Mouse (Mus musculus) forebrain, embryonic 14.5 days (tissue): ENCODE data around the gene Fads2. TPM values are rescaled to one million over a fixed set of nuclear protein-coding genes. Genes with fewer than 3 reads are reported as not detected.

Experiments
- ATAC-seq: fragments of 200-750 bp; cut with Nextera tagmentation; 2 replicates; pipeline ENCODE4 v1.8.0; 2017; ENCODE audit warnings: mild to moderate bottlenecking, moderate library complexity
- DNase-seq: peaks from one replicate; pipeline ENCODE4 v3.0.0-alpha.2; 2015; ENCODE audit warnings: low spot score
- H3K27ac ChIP-seq: fragments of 300-500 bp; sonication (generic); 2 replicates; pipeline ENCODE4 v1.5.1; 2014; ENCODE audit warnings: low read depth, mild to moderate bottlenecking, control low read depth, low read length, moderate library complexity
- H3K27me3 ChIP-seq: fragments of 300-500 bp; sonication (generic); replicated peaks from 2 replicates; pipeline ENCODE4 v1.6.1; 2014; ENCODE audit warnings: low read length, control low read depth, mixed read lengths; ENCODE audit not compliant: control insufficient read depth, insufficient read depth
- H3K36me3 ChIP-seq: fragments of 300-500 bp; sonication (generic); 2 replicates; pipeline ENCODE4 v1.6.1; 2014; ENCODE audit warnings: low read length, control low read depth; ENCODE audit not compliant: control insufficient read depth, insufficient read depth
- H3K4me1 ChIP-seq: fragments of 300-500 bp; sonication (generic); 2 replicates; pipeline ENCODE4 v1.6.1; 2014; ENCODE audit warnings: antibody characterized with exemption, low read length, control low read depth; ENCODE audit not compliant: control insufficient read depth, insufficient read depth
- H3K4me2 ChIP-seq: fragments of 300-500 bp; sonication (generic); 2 replicates; pipeline ENCODE4 v1.6.1; 2014; ENCODE audit warnings: mild to moderate bottlenecking, control low read depth, low read length
- H3K4me3 ChIP-seq: fragments of 300-500 bp; sonication (generic); 2 replicates; pipeline ENCODE4 v1.5.1; 2014; ENCODE audit warnings: low read depth, low read length, control low read depth
- H3K9ac ChIP-seq: fragments of 300-500 bp; sonication (generic); 2 replicates; pipeline ENCODE4 v1.6.1; 2014; ENCODE audit warnings: mild to moderate bottlenecking, low read length, control low read depth, moderate library complexity
- H3K9me3 ChIP-seq: fragments of 300-500 bp; sonication (generic); replicated peaks from 2 replicates; pipeline ENCODE4 v1.6.1; 2016; ENCODE audit warnings: low read length, control low read depth, mixed read lengths; ENCODE audit not compliant: control insufficient read depth
- WGBS: fragments of 180-500 bp; shearing (Covaris S2); extraction: QIAGEN DNeasy Blood & Tissue Kit; methylation state at CpG from one replicate; pipeline ENCODE4 v1.1.7; 2014; 5-methylcytosine and 5-hydroxymethylcytosine counted together
- polyA plus RNA-seq: library from polyadenylated mRNA; unstranded; fragments of >200 nt; fragmentation: Nextera tagmentation; extraction: Ambion mirVana; gene quantifications from 2 replicates; pipeline ENCODE4 v1.2.1, GENCODE M21; 2014

The Fads2 gene
- polyA plus RNA-seq, 1 experiment from 2014 or later = 71.1 TPM

GRCm38 (mm10) chr19:10107051-10107611, 5.6 kb upstream of the Fads2 start:
- peaks cover 5% of the 10 kb centered on the region; the same call in 1 of the 2 replicates for H3K4me1 ChIP-seq
- DNase-seq = no peak
- no peak overlapping the region for H3K4me2 ChIP-seq
- no peaks in the 10 kb centered on the region for H3K9me3 ChIP-seq
- no peaks in the 10 kb centered on the region for H3K36me3 ChIP-seq
- WGBS = 90% methylated on average over 5 of the region's 5 CpGs
- no peaks in the 10 kb centered on the region for H3K27me3 ChIP-seq
- no peak overlapping the region for H3K4me3 ChIP-seq
- no peak for ATAC-seq
- no peak overlapping the region for H3K27ac ChIP-seq
- H3K9ac ChIP-seq = no peak overlapping the region

- Histone ChIP-seq H3K4me2 (no peak overlapping the region), H3K27me3 (no peaks in the 10 kb centered on the region), H3K4me3 (no peak overlapping the region), H3K4me1 (peaks cover 5% of the 10 kb centered on the region; the same call in 1 of the 2 replicates), H3K36me3 (no peaks in the 10 kb centered on the region), H3K9ac (no peak overlapping the region), H3K27ac (no peak overlapping the region), H3K9me3 (no peaks in the 10 kb centered on the region)
- 84% methylated on average over 2 of the region's 2 CpGs for WGBS
- DNase-seq (no peak), ATAC-seq (no peak)
These were observed 5.1 kb upstream of the Fads2 start for GRCm38 (mm10) chr19:10106634-10107033.

GRCm38 (mm10) chr19:10105034-10105493, 3.5 kb upstream of the Fads2 start:
- Histone ChIP-seq H3K27me3 (no peaks in the 10 kb centered on the region), H3K9ac (no peak overlapping the region), H3K4me2 (no peak overlapping the region), H3K4me1 (peaks cover 7% of the 10 kb centered on the region), H3K27ac (no peak overlapping the region), H3K36me3 (no peaks in the 10 kb centered on the region), H3K9me3 (no peaks in the 10 kb centered on the region), H3K4me3 (no peak overlapping the region)
- 91% methylated on average over 10 of the region's 10 CpGs for WGBS
- no peak for DNase-seq
- no peak for ATAC-seq

- Histone ChIP-seq H3K9me3 (no peaks in the 10 kb centered on the region), H3K4me3 (no peak overlapping the region), H3K36me3 (no peaks in the 10 kb centered on the region), H3K27ac (no peak overlapping the region), H3K4me1 (peaks cover 15% of the 10 kb centered on the region), H3K4me2 (no peak overlapping the region), H3K27me3 (no peaks in the 10 kb centered on the region), H3K9ac (no peak overlapping the region)
- no peak for ATAC-seq
- 81% methylated on average over 6 of the region's 6 CpGs for WGBS
- DNase-seq = no peak
These were observed 2.7 kb upstream of the Fads2 start for GRCm38 (mm10) chr19:10104234-10104633.

- 3% methylated on average over 22 of the region's 25 CpGs for WGBS
- peak overlapping the region; percentile 71 for H3K4me2 ChIP-seq
- ATAC-seq = no peak
These were observed 631 bp upstream of the Fads2 start for GRCm38 (mm10) chr19:10102054-10102700.

GRCm38 (mm10) chr19:10100631-10101071, 895 bp downstream of the Fads2 start:
- ATAC-seq = peak; percentile 64
- H3K27me3 ChIP-seq = no peaks in the 10 kb centered on the region
- peaks cover 39% of the 10 kb centered on the region for H3K4me1 ChIP-seq
- H3K9me3 ChIP-seq = no peaks in the 10 kb centered on the region
- H3K4me2 ChIP-seq = peak overlapping the region; percentile 71
- H3K4me3 ChIP-seq = peak overlapping the region; percentile 86
- DNase-seq = peak; percentile 90
- H3K27ac ChIP-seq = peak overlapping the region; percentile 98
- under 1% methylated on average over 21 of the region's 21 CpGs for WGBS
- peak overlapping the region; percentile 94 for H3K9ac ChIP-seq
- H3K36me3 ChIP-seq = peaks cover 16% of the 10 kb centered on the region

More at GRCm38 (mm10) chr19:10102054-10102700, 631 bp upstream of the Fads2 start:
- no peak for DNase-seq
- H3K9ac ChIP-seq = peak overlapping the region; percentile 94
- H3K4me3 ChIP-seq = peak overlapping the region; percentile 86
- peaks cover 34% of the 10 kb centered on the region for H3K4me1 ChIP-seq
- H3K27ac ChIP-seq = peak overlapping the region; percentile 98
- no peaks in the 10 kb centered on the region for H3K9me3 ChIP-seq
- H3K36me3 ChIP-seq = peaks cover 3% of the 10 kb centered on the region; the same call in 1 of the 2 replicates
- no peaks in the 10 kb centered on the region for H3K27me3 ChIP-seq

- Histone ChIP-seq H3K36me3 (peaks cover 35% of the 10 kb centered on the region), H3K9ac (0 out of 2 replicates have a peak overlapping the region, but pooled peaks have one; percentile 1), H3K9me3 (no peaks in the 10 kb centered on the region), H3K4me1 (peaks cover 40% of the 10 kb centered on the region), H3K27me3 (no peaks in the 10 kb centered on the region), H3K4me2 (peak overlapping the region; percentile 71), H3K27ac (no peak overlapping the region; the same call in 1 of the 2 replicates), H3K4me3 (no peak overlapping the region; the same call in 1 of the 2 replicates)
- 56% methylated on average over 5 of the region's 5 CpGs for WGBS
- no peak for ATAC-seq
- peak; percentile 36 for DNase-seq
These were observed 3.7 kb downstream of the Fads2 start for GRCm38 (mm10) chr19:10097826-10098225.

GRCm38 (mm10) chr19:10096371-10096876, 5.1 kb downstream of the Fads2 start:
- peaks cover 37% of the 10 kb centered on the region for H3K4me1 ChIP-seq
- DNase-seq (no peak), ATAC-seq (no peak)
- H3K27ac ChIP-seq = no peak overlapping the region
- no peak overlapping the region for H3K4me3 ChIP-seq
- H3K36me3 ChIP-seq = peaks cover 49% of the 10 kb centered on the region
- peak overlapping the region; percentile 5; the same call in 1 of the 2 replicates for H3K9ac ChIP-seq
- H3K4me2 ChIP-seq = no peak overlapping the region; the same call in 1 of the 2 replicates
- 91% methylated on average over 2 of the region's 2 CpGs for WGBS
- no peaks in the 10 kb centered on the region for H3K9me3 ChIP-seq
- H3K27me3 ChIP-seq = no peaks in the 10 kb centered on the region

GRCm38 (mm10) chr19:10094695-10095094, 6.9 kb downstream of the Fads2 start:
- Histone ChIP-seq H3K27me3 (no peaks in the 10 kb centered on the region), H3K36me3 (peaks cover 66% of the 10 kb centered on the region), H3K4me1 (peaks cover 31% of the 10 kb centered on the region), H3K27ac (no peak overlapping the region), H3K4me2 (no peak overlapping the region), H3K4me3 (no peak overlapping the region), H3K9me3 (no peaks in the 10 kb centered on the region), H3K9ac (0 out of 2 replicates have a peak overlapping the region, but pooled peaks have one; percentile 2)
- no peak for ATAC-seq
- no peak for DNase-seq
- WGBS = 84% methylated on average over 4 of the region's 4 CpGs
